Mouse (Mus musculus): ENCODE results near the gene Slf2. TPM values are rescaled to one million over a fixed set of nuclear protein-coding genes. Genes with fewer than 3 reads are reported as not detected.

Gene Slf2
- polyA plus RNA-seq, 1 experiment from 2014 or later: 35.5 TPM

- Histone ChIP-seq H3K36me3 (ENCODE audit: control insufficient read depth, insufficient read depth) (no peaks in the 10 kb centered on the region), H3K9me3 (replicated peaks; ENCODE audit: control insufficient read depth, low read length) (no peaks in the 10 kb centered on the region), H3K9ac (ENCODE audit: low read length) (no peak overlapping the region), H3K4me1 (ENCODE audit: control insufficient read depth, insufficient read depth, low read length) (peaks cover 29% of the 10 kb centered on the region), H3K27me3 (ENCODE audit: control insufficient read depth, insufficient read depth, low read length) (no peaks in the 10 kb centered on the region), H3K4me2 (ENCODE audit: low read depth, low read length) (no peak overlapping the region), H3K27ac (ENCODE audit: low read length) (peak overlapping the region; percentile 64; the same call in 1 of the 2 replicates), H3K4me3 (ENCODE audit: low read length) (no peak overlapping the region)
- WGBS: 34% methylated on average over 5 of the region's 5 CpGs
- peak; percentile 47; the same call in 1 of the 2 replicates for ATAC-seq (replicated peaks; ENCODE audit: extremely low read depth, insufficient read depth, low FRiP score)
Observed at GRCm38 (mm10) chr19:44924699-44925098, 6.3 kb upstream of the Slf2 start.

- Histone ChIP-seq H3K27ac (ENCODE audit: low read length) (no peak overlapping the region), H3K9ac (ENCODE audit: low read length) (no peak overlapping the region), H3K27me3 (ENCODE audit: control insufficient read depth, insufficient read depth, low read length) (no peaks in the 10 kb centered on the region), H3K4me3 (ENCODE audit: low read length) (no peak overlapping the region), H3K4me1 (ENCODE audit: control insufficient read depth, insufficient read depth, low read length) (peaks cover 33% of the 10 kb centered on the region), H3K36me3 (ENCODE audit: control insufficient read depth, insufficient read depth) (no peaks in the 10 kb centered on the region), H3K4me2 (ENCODE audit: low read depth, low read length) (no peak overlapping the region), H3K9me3 (replicated peaks; ENCODE audit: control insufficient read depth, low read length) (no peaks in the 10 kb centered on the region)
- ATAC-seq (replicated peaks; ENCODE audit: extremely low read depth, insufficient read depth, low FRiP score): no peak
- WGBS: 72% methylated on average over 6 of the region's 6 CpGs
Observed at GRCm38 (mm10) chr19:44926781-44927180, 4.2 kb upstream of the Slf2 start.

GRCm38 (mm10) chr19:44927250-44927649 lies 3.7 kb upstream of the Slf2 start:
- Histone ChIP-seq H3K4me2 (ENCODE audit: low read depth, low read length) (no peak overlapping the region), H3K4me1 (ENCODE audit: control insufficient read depth, insufficient read depth, low read length) (peaks cover 37% of the 10 kb centered on the region), H3K9me3 (replicated peaks; ENCODE audit: control insufficient read depth, low read length) (no peaks in the 10 kb centered on the region), H3K27me3 (ENCODE audit: control insufficient read depth, insufficient read depth, low read length) (no peaks in the 10 kb centered on the region), H3K27ac (ENCODE audit: low read length) (peak overlapping the region; percentile 85), H3K9ac (ENCODE audit: low read length) (no peak overlapping the region; the same call in 1 of the 2 replicates), H3K36me3 (ENCODE audit: control insufficient read depth, insufficient read depth) (no peaks in the 10 kb centered on the region), H3K4me3 (ENCODE audit: low read length) (no peak overlapping the region)
- WGBS: 42% methylated on average over 1 of the region's 1 CpGs
- ATAC-seq (replicated peaks; ENCODE audit: extremely low read depth, insufficient read depth, low FRiP score): no peak

- H3K9ac ChIP-seq (ENCODE audit: low read length): peak overlapping the region; percentile 52
- H3K4me2 ChIP-seq (ENCODE audit: low read depth, low read length): peak overlapping the region; percentile 56
- no peaks in the 10 kb centered on the region for H3K9me3 ChIP-seq (replicated peaks; ENCODE audit: control insufficient read depth, low read length)
- H3K27me3 ChIP-seq (ENCODE audit: control insufficient read depth, insufficient read depth, low read length): no peaks in the 10 kb centered on the region
- 20% methylated on average over 8 of the region's 8 CpGs for WGBS
- no peaks in the 10 kb centered on the region; the same call in 1 of the 2 replicates for H3K36me3 ChIP-seq (ENCODE audit: control insufficient read depth, insufficient read depth)
- H3K27ac ChIP-seq (ENCODE audit: low read length): peak overlapping the region; percentile 85
- H3K4me3 ChIP-seq (ENCODE audit: low read length): peak overlapping the region; percentile 20
- peaks cover 41% of the 10 kb centered on the region for H3K4me1 ChIP-seq (ENCODE audit: control insufficient read depth, insufficient read depth, low read length)
- no peak for ATAC-seq (replicated peaks; ENCODE audit: extremely low read depth, insufficient read depth, low FRiP score)
Observed at GRCm38 (mm10) chr19:44928185-44928584, 2.8 kb upstream of the Slf2 start.

GRCm38 (mm10) chr19:44929251-44929650 lies 1.7 kb upstream of the Slf2 start:
- peaks cover 43% of the 10 kb centered on the region for H3K4me1 ChIP-seq (ENCODE audit: control insufficient read depth, insufficient read depth, low read length)
- H3K27ac ChIP-seq (ENCODE audit: low read length): peak overlapping the region; percentile 85
- H3K36me3 ChIP-seq (ENCODE audit: control insufficient read depth, insufficient read depth): no peaks in the 10 kb centered on the region; the same call in 1 of the 2 replicates
- ATAC-seq (replicated peaks; ENCODE audit: extremely low read depth, insufficient read depth, low FRiP score): no peak
- 39% methylated on average over 3 of the region's 3 CpGs for WGBS
- H3K9me3 ChIP-seq (replicated peaks; ENCODE audit: control insufficient read depth, low read length): no peaks in the 10 kb centered on the region
- no peak overlapping the region for H3K4me2 ChIP-seq (ENCODE audit: low read depth, low read length)
- no peak overlapping the region for H3K4me3 ChIP-seq (ENCODE audit: low read length)
- no peak overlapping the region; the same call in 1 of the 2 replicates for H3K9ac ChIP-seq (ENCODE audit: low read length)
- H3K27me3 ChIP-seq (ENCODE audit: control insufficient read depth, insufficient read depth, low read length): no peaks in the 10 kb centered on the region

GRCm38 (mm10) chr19:44929663-44930062 lies 1.3 kb upstream of the Slf2 start:
- Histone ChIP-seq H3K4me3 (ENCODE audit: low read length) (no peak overlapping the region), H3K4me2 (ENCODE audit: low read depth, low read length) (no peak overlapping the region), H3K4me1 (ENCODE audit: control insufficient read depth, insufficient read depth, low read length) (peaks cover 43% of the 10 kb centered on the region), H3K9me3 (replicated peaks; ENCODE audit: control insufficient read depth, low read length) (no peaks in the 10 kb centered on the region), H3K27ac (ENCODE audit: low read length) (peak overlapping the region; percentile 85), H3K9ac (ENCODE audit: low read length) (no peak overlapping the region), H3K27me3 (ENCODE audit: control insufficient read depth, insufficient read depth, low read length) (no peaks in the 10 kb centered on the region), H3K36me3 (ENCODE audit: control insufficient read depth, insufficient read depth) (no peaks in the 10 kb centered on the region; the same call in 1 of the 2 replicates)
- WGBS: 51% methylated on average over 10 of the region's 10 CpGs
- no peak for ATAC-seq (replicated peaks; ENCODE audit: extremely low read depth, insufficient read depth, low FRiP score)

- H3K9ac ChIP-seq (ENCODE audit: low read length): peak overlapping the region; percentile 69
- H3K4me1 ChIP-seq (ENCODE audit: control insufficient read depth, insufficient read depth, low read length): peaks cover 41% of the 10 kb centered on the region
- H3K4me3 ChIP-seq (ENCODE audit: low read length): peak overlapping the region; percentile 96
- WGBS: 31% methylated on average over 2 of the region's 2 CpGs
- H3K36me3 ChIP-seq (ENCODE audit: control insufficient read depth, insufficient read depth): peaks cover 3% of the 10 kb centered on the region
- H3K27me3 ChIP-seq (ENCODE audit: control insufficient read depth, insufficient read depth, low read length): no peaks in the 10 kb centered on the region
- no peak for ATAC-seq (replicated peaks; ENCODE audit: extremely low read depth, insufficient read depth, low FRiP score)
- peak overlapping the region; percentile 85 for H3K27ac ChIP-seq (ENCODE audit: low read length)
- H3K9me3 ChIP-seq (replicated peaks; ENCODE audit: control insufficient read depth, low read length): no peaks in the 10 kb centered on the region
- peak overlapping the region; percentile 69 for H3K4me2 ChIP-seq (ENCODE audit: low read depth, low read length)
Observed at GRCm38 (mm10) chr19:44930122-44930521, 829 bp upstream of the Slf2 start.

GRCm38 (mm10) chr19:44931454-44931759 lies 456 bp downstream of the Slf2 start:
- Histone ChIP-seq H3K27me3 (ENCODE audit: control insufficient read depth, insufficient read depth, low read length) (no peaks in the 10 kb centered on the region), H3K9me3 (replicated peaks; ENCODE audit: control insufficient read depth, low read length) (no peaks in the 10 kb centered on the region), H3K4me3 (ENCODE audit: low read length) (peak overlapping the region; percentile 96), H3K4me1 (ENCODE audit: control insufficient read depth, insufficient read depth, low read length) (peaks cover 41% of the 10 kb centered on the region), H3K36me3 (ENCODE audit: control insufficient read depth, insufficient read depth) (peaks cover 12% of the 10 kb centered on the region), H3K9ac (ENCODE audit: low read length) (peak overlapping the region; percentile 87), H3K4me2 (ENCODE audit: low read depth, low read length) (peak overlapping the region; percentile 80), H3K27ac (ENCODE audit: low read length) (peak overlapping the region; percentile 88)
- ATAC-seq (replicated peaks; ENCODE audit: extremely low read depth, insufficient read depth, low FRiP score): peak; percentile 81
- WGBS: 1% methylated on average over 18 of the region's 18 CpGs

GRCm38 (mm10) chr19:44932051-44932450 lies 1.1 kb downstream of the Slf2 start:
- Histone ChIP-seq H3K27ac (ENCODE audit: low read length) (no peak overlapping the region), H3K4me2 (ENCODE audit: low read depth, low read length) (peak overlapping the region; percentile 80), H3K9ac (ENCODE audit: low read length) (peak overlapping the region; percentile 66), H3K36me3 (ENCODE audit: control insufficient read depth, insufficient read depth) (peaks cover 18% of the 10 kb centered on the region), H3K27me3 (ENCODE audit: control insufficient read depth, insufficient read depth, low read length) (no peaks in the 10 kb centered on the region), H3K9me3 (replicated peaks; ENCODE audit: control insufficient read depth, low read length) (no peaks in the 10 kb centered on the region), H3K4me1 (ENCODE audit: control insufficient read depth, insufficient read depth, low read length) (peaks cover 37% of the 10 kb centered on the region), H3K4me3 (ENCODE audit: low read length) (peak overlapping the region; percentile 54)
- no peak for ATAC-seq (replicated peaks; ENCODE audit: extremely low read depth, insufficient read depth, low FRiP score)
- 34% methylated on average over 5 of the region's 5 CpGs for WGBS
